Mouse (Mus musculus) cerebellum, adult 2 months (tissue): ENCODE results near the gene D230025D16Rik. TPM values are rescaled to one million over a fixed set of nuclear protein-coding genes. Genes with fewer than 3 reads are reported as not detected.

Experiments
- DNase-seq, 2 experiments: peaks; one replicate each; pipeline ENCODE4 v3.0.0; 2021
- H3K27ac ChIP-seq: fragments of 200-500 bp; 2 replicates; pipeline ENCODE4 v1.5.1; 2012; ENCODE audit warnings: low read length, control low read depth, inconsistent platforms; ENCODE audit not compliant: insufficient read depth
- H3K27me3 ChIP-seq: fragments of 200-500 bp; 2 replicates; pipeline ENCODE4 v1.6.1; 2012; ENCODE audit warnings: inconsistent platforms, mild to moderate bottlenecking, low read length, moderate library complexity; ENCODE audit not compliant: control insufficient read depth, insufficient read depth
- H3K4me1 ChIP-seq: fragments of 200-500 bp; 2 replicates; pipeline ENCODE4 v1.6.1; 2011; ENCODE audit warnings: low read length; ENCODE audit not compliant: control insufficient read depth, insufficient read depth
- H3K4me3 ChIP-seq: fragments of 200-500 bp; replicated peaks from 2 replicates; pipeline ENCODE3; 2011; ENCODE audit warnings: mild to moderate bottlenecking, low read depth, low read length, control low read depth; ENCODE audit not compliant: insufficient read depth
- CTCF ChIP-seq: fragments of 200-500 bp; IDR thresholded peaks from 2 replicates; pipeline ENCODE4 v1.5.1; 2011; ENCODE audit warnings: low read depth, mild to moderate bottlenecking, control low read depth, low read length, moderate library complexity, borderline replicate concordance; ENCODE audit not compliant: insufficient read depth
- POLR2A ChIP-seq: fragments of 200-500 bp; IDR thresholded peaks from 2 replicates; pipeline ENCODE4 v1.6.1; 2011; ENCODE audit warnings: low read length, control low read depth, borderline replicate concordance; ENCODE audit not compliant: insufficient read depth
- WGBS: fragments of 180-500 bp; shearing (Covaris S2); methylation state at CpG from one replicate; pipeline ENCODE4 v1.1.7; 2018; 5-methylcytosine and 5-hydroxymethylcytosine counted together
- polyA plus RNA-seq: library from polyadenylated mRNA; depleted of rRNA; stranded (reverse); fragments of >200 nt; gene quantifications from 2 replicates; pipeline ENCODE4 v1.2.3, GENCODE M21; 2012

Gene D230025D16Rik
- polyA plus RNA-seq, 1 experiment = 34.9 TPM

DNA sequence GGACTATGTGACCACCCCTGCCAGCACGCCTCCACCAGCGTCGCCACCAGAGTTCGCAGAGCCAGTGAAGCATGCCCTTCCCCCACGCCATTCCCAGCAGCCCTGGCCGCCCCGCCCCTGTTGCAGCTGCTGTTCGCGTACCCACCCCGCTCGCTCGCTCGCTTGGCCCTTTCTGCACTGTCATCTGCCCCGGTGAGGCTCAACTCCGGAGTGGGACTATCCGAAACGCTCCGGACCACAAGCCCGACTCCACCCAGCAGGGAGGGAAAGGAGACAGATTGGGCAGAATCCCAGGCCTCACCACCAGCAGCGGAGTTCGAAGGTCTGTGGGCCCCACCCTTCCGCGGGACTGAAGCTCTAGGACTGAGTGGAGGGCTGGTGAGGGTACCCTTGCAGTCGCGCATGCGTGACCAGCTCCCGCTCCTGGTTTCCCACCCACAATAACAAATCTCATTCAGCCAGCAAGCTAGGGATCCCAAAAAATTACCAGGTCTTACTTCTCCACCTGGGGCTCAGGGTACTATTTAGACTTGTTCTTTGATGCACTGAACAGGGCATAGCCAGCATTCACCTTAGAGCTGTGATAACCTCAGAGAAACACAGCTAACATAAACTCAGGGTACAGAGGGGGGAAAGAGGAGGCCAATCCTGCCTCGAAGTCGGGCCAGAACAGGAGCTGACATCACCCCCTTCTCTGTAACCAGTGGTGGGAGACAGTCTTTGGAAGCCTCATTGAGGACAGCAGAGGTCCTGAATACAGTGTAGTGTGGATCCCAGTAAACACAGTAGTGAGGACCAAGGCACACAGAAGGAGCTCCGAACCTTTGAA is 51.6 kb downstream of the D230025D16Rik start:
- no peak overlapping the region for H3K27ac ChIP-seq
- peak overlapping the region; percentile 24 for H3K4me3 ChIP-seq
- H3K27me3 ChIP-seq = no peaks in the 10 kb centered on the region; the same call in 1 of the 2 replicates
- peaks cover 3% of the 10 kb centered on the region for H3K4me1 ChIP-seq
- WGBS = 14% methylated on average over 30 of the region's 30 CpGs
- no peak for TF ChIP-seq POLR2A
- no peak for TF ChIP-seq CTCF
- DNase-seq = no peak

DNA sequence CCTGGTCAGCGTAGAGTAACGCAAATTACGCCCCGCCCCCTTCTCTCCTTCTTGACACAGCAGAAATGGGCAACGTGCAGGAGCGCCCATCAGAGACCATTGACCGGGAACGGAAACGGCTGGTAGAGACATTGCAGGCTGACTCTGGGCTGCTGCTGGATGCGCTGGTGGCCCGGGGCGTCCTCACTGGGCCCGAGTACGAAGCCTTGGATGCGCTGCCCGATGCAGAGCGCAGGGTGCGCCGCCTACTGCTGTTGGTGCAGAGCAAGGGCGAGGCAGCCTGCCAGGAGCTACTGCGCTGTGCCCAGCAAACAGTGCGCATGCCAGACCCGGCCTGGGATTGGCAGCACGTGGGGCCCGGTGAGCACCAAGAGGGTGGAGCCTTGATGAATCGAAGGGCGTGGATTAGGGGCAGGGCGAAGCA is 54.0 kb downstream of the D230025D16Rik start:
- 2% methylated on average over 28 of the region's 28 CpGs for WGBS
- Histone ChIP-seq H3K27me3 (no peaks in the 10 kb centered on the region; the same call in 1 of the 2 replicates), H3K27ac (no peak overlapping the region), H3K4me1 (peaks cover 9% of the 10 kb centered on the region), H3K4me3 (peak overlapping the region; percentile 57)
- DNase-seq = peak; percentile 94
- TF ChIP-seq CTCF (no peak; the same call in 1 of the 2 replicates), POLR2A (peak; percentile 27; the same call in 1 of the 2 replicates)

DNA sequence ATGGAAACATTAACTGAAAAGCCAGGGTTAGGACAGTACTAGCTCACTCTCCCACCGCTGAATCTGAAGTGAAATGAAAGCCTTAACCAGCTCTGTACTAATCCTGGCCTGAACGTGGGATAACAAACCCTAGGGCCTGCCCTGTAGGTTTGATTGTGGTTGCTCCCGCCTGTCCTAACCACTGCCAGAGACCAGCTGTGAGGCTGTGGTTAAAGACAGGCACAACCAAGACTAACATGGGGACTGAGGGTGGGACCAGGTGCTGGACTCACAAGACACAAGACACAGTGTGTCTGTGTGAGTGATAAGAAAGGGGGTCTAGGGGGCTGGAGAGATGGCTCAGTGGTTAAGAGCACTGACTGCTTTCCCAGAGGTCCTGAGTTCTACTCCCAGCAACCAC is 55.6 kb downstream of the D230025D16Rik start:
- Histone ChIP-seq H3K4me3 (no peak overlapping the region), H3K4me1 (peaks cover 9% of the 10 kb centered on the region), H3K27ac (no peak overlapping the region), H3K27me3 (no peaks in the 10 kb centered on the region; the same call in 1 of the 2 replicates)
- 78% methylated on average over 3 of the region's 3 CpGs for WGBS
- no peak for TF ChIP-seq POLR2A
- TF ChIP-seq CTCF = no peak
- no peak for DNase-seq

DNA sequence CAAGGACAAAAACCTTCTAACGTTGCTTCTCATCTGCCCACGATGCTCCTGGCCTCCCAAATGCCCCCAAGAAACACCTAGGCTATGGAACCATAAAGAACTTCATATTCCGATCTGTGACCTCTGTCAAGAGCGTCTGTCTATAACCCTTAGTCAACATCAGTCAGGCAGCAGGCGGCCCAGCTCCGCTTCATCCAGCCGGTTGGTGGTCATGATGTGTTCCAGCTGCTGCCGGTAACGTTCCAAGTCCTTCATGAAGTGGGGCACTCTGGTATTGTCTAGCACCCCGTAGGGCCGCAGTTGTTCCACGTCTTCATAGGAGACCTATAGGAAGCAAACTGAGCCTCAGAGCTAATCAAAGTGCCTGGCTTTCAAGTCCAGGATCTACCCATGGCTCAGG is 56.9 kb downstream of the D230025D16Rik start:
- no peak overlapping the region for H3K4me3 ChIP-seq
- no peak overlapping the region for H3K27ac ChIP-seq
- peaks cover 9% of the 10 kb centered on the region for H3K4me1 ChIP-seq
- H3K27me3 ChIP-seq = no peaks in the 10 kb centered on the region
- DNase-seq = no peak
- 89% methylated on average over 12 of the region's 12 CpGs for WGBS
- TF ChIP-seq CTCF = no peak
- TF ChIP-seq POLR2A = no peak

DNA sequence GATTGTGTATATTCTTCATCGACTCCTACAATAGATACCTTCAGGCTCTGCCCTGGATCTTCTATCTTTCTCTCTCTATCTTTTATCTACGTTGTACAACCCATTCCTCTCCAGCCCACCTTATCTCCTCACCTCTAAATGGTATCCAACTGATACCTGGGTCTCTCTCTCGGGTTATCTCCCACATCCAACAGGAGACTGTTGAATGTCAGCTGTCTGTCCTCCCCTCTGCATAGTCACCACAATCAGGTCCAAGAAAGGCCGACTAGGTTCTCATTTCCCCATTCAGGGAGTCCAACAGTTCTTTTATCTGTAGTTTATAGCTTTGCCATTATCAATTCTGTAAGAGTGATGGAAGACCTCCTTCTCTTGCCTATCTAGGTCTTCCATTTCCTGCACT is 57.3 kb downstream of the D230025D16Rik start:
- Histone ChIP-seq H3K4me3 (no peak overlapping the region), H3K27me3 (no peaks in the 10 kb centered on the region), H3K27ac (no peak overlapping the region), H3K4me1 (peaks cover 9% of the 10 kb centered on the region)
- WGBS = 94% methylated on average over 4 of the region's 4 CpGs
- no peak for DNase-seq
- no peak for TF ChIP-seq CTCF
- TF ChIP-seq POLR2A = no peak

DNA sequence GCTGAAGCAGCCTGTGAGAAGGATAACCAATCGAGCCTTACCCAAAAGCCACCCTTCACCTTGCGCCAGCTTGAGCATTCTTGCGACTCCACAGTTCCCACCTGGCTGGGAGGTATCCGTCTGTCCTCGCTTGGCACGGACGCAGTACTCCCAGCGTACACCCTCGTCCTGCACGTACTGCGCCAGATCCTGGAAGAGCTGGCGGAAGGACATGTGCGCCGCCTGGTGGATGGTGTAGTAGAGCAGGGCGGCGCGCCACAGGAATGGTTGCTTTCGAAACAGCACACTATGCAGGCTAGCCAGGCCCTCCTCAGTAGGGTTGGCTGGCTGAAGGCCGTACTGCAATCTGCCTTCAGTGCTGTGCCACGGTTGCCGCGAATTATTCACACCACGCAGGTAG is 58.1 kb downstream of the D230025D16Rik start:
- TF ChIP-seq CTCF (peak; percentile 73), POLR2A (no peak)
- no peaks in the 10 kb centered on the region for H3K27me3 ChIP-seq
- 20% methylated on average over 23 of the region's 23 CpGs for WGBS
- H3K4me1 ChIP-seq = peaks cover 9% of the 10 kb centered on the region
- DNase-seq = peak; percentile 60 to 65
- no peak overlapping the region for H3K27ac ChIP-seq
- H3K4me3 ChIP-seq = peak overlapping the region; percentile 13

DNA sequence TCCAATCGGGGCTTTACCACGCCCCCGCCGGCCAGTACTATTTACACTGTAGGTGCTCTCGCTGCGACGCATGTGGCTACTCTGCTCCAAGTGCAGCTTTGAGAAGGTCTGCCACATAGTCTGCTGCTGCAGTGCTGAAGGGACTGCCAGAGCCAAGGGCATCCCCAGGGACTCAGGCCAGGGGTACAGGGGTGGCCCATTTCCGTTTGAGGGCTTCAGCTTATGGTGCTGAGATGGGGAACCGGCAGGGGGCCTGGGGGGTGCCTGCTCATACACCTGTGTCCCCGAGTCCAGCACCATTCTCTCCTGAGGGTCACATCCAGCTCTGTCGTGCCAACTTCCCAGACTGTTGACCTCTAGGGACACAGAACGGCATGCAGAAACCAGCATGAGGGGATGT is 60.6 kb downstream of the D230025D16Rik start:
- no peak overlapping the region for H3K27ac ChIP-seq
- no peak for TF ChIP-seq CTCF
- TF ChIP-seq POLR2A = no peak
- H3K4me3 ChIP-seq = no peak overlapping the region
- H3K27me3 ChIP-seq = no peaks in the 10 kb centered on the region
- WGBS = 45% methylated on average over 12 of the region's 12 CpGs
- no peak for DNase-seq
- H3K4me1 ChIP-seq = peaks cover 11% of the 10 kb centered on the region

DNA sequence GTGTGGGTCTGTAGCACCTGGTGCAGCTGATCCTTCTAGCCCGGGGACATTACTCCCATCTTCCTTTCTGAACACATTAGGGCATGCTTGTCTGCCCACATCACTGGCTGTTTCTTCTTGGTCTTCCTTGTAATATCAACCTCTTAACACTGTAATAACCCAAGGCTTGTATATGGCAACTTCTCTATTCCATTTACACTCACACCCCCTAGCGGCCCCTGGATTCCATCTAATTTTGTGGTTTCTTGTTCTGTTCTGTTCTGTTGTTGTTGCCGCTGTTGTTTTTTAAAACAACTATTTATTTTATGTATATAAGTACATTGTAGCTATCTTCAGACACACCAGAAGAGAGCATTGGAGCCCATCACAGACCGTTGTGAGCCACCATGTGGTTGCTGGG is 62.0 kb downstream of the D230025D16Rik start:
- TF ChIP-seq POLR2A (no peak), CTCF (no peak)
- no peak overlapping the region for H3K27ac ChIP-seq
- no peak overlapping the region for H3K4me3 ChIP-seq
- H3K4me1 ChIP-seq = peaks cover 11% of the 10 kb centered on the region
- no peaks in the 10 kb centered on the region for H3K27me3 ChIP-seq
- WGBS = 81% methylated on average over 4 of the region's 4 CpGs
- DNase-seq = no peak
